Mouse (Mus musculus) T-helper 2 cell (primary cell): ENCODE data around the gene Npr2.

Experiments used
- in situ Hi-C: fragments of 300-600 bp; cut with MboI, MseI; formaldehyde crosslinking; loops from one replicate; pipeline ENCODE4 v1.15.1; 2025; ENCODE audit warnings: high pct_unique_total_duplicates

Gene Npr2

DNA sequence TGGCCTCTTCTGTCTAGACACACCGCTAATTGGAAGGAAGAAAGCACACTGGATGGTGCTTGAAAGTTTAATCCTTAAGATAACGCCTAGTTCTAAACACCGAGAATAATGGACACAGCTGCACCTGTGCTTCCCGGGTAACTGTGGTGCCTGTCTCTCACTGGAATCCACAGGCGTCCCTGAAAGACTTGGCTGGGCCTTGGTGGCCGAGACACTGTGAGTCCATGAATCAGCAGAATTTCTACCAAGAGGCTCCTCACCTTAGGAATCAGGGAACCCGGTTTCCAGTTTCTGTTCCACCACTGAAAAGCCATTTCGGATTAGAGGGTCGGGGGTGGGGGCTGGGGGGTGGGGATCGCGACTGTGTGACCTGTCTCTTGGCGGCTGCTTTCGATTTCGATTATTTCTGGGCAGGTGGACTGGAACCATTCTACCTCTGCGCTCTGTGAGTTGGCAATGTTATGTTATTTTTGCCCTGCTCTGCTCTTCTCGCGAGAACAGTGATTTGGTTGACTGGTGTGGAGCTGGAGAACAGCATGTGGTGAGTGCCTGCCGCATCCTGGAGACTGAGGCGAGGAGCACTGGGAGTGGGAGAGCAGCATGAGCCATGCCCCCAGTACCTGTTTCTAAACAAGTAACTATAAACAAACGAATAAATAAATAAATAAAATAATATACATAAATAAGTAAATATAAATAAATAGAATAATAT, 2.5 kb upstream of the Npr2 start:
- in situ Hi-C loops = no loop called here

GRCm38 (mm10) chr4:43630030-43630581, 1.6 kb upstream of the Npr2 start:
- in situ Hi-C loops = loop anchor here (5.0 to 10.0 kb wide), 2 partner anchors 77 to 195 kb away; partner anchors contain the start of gene Olfr156

DNA sequence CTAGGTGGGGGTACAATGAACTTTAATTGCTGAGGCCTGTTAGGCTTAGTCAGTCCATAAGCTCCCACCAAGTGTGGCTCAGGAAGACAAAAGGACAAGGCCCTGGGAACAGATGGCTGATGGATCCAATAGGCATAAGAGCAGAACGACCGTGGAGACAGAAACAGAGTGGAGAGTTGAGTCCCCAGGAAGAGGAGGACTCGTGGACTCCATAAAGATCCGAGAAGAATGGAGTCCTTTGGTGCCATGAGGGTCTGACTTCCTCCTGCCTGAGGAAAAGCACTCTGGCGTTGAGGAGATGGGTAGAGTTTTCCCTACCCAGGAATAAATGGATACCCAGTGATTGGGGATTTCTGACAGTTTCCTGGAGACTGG, 1.1 kb upstream of the Npr2 start:
- in situ Hi-C loops = loop anchor here (5.0 to 10.0 kb wide), 2 partner anchors 77 to 194 kb away; partner anchors contain the start of gene Olfr156

- in situ Hi-C loops = loop anchor here (5.0 to 10.0 kb wide), 2 partner anchors 75 to 193 kb away; partner anchors contain the start of gene Olfr156
Measured at GRCm38 (mm10) chr4:43631956-43632920, 503 bp downstream of the Npr2 start.

DNA sequence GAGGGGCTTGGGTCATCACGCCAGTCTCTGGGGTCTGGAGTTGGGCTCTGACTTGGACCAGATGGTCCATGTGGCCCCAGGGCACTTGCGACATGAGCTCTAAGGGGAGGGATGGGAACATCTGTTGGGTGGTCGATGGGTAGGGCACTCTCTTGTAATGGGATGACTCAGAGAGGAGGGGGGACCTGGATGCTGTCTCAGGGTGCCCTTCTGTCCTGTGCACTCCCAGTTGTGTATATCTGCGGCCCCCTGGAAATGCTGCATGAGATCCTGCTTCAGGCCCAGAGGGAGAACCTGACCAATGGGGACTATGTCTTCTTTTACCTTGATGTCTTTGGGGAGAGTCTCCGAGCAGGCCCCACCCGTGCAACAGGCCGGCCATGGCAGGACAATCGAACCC, 1.6 kb downstream of the Npr2 start:
- in situ Hi-C loops = loop anchor here (5.0 to 10.0 kb wide), 2 partner anchors 74 to 192 kb away; partner anchors contain the start of gene Olfr156

GRCm38 (mm10) chr4:43633736-43634135, 2.0 kb downstream of the Npr2 start:
- in situ Hi-C loops = loop anchor here (5.0 to 10.0 kb wide), 2 partner anchors 74 to 191 kb away; partner anchors contain the start of gene Olfr156

- in situ Hi-C loops = loop anchor here (5.0 to 10.0 kb wide), 2 partner anchors 73 to 190 kb away; partner anchors contain the start of gene Olfr156
Measured at GRCm38 (mm10) chr4:43634621-43635374, 3.1 kb downstream of the Npr2 start.

GRCm38 (mm10) chr4:43636751-43637150, 5.0 kb downstream of the Npr2 start:
- in situ Hi-C loops = loop anchor here (10.0 kb wide), 1 partner anchor 188 kb away; the partner anchor contains the start of gene Olfr156

GRCm38 (mm10) chr4:43640076-43640475, 8.3 kb downstream of the Npr2 start:
- in situ Hi-C loops = no loop called here

GRCm38 (mm10) chr4:43640491-43640890, 8.8 kb downstream of the Npr2 start:
- in situ Hi-C loops = no loop called here

GRCm38 (mm10) chr4:43649783-43650182, 18.0 kb downstream of the Npr2 start:
- in situ Hi-C loops = no loop called here

- in situ Hi-C loops = no loop called here
Measured at GRCm38 (mm10) chr4:43652726-43653125, 21.0 kb downstream of the Npr2 start.

DNA sequence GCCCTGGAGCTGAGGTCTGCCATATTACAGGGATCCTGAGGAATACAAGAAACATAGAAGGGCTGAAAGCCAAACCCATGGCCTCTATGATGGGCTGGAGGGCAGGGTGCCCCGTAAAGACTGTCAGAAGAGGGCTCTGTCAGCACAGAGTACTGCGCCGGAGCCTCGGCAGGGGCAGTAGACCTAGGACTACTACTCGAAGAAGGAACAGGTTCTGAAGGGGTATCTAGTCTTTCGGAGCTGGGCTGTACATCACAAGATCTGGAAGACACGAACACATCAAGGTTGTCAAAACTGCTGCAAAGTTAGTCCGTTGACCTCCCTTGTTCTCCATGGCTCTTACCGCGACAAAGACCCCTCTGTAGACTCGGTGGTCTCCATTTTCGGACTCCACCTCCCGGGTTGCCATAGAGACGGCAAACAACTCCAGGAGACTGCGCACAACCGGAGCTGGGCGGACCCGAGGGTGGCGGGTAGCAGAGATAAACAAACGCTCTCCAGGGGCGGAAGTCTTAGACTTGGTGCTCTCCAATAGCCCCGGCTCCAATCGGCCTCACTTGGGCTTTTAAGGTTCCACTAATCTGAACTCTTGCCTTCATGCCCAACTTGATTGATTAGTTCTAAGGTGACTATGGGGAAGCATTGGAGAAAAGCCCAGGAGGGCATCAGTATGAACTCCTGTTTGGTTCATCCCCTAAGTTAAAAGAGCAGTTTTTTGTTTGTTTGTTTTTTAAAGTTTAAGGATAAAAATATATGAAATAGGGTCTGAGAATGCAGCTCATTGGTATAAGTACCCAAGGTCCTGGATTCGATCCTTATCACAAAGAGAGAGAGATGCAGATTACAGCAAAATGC, 21.7 kb downstream of the Npr2 start, which contains the start of gene Spag8:
Gene Spag8 (minus strand): TSS at position 434 of the 855 bp plus-strand sequence.
- in situ Hi-C loops = no loop called here

DNA sequence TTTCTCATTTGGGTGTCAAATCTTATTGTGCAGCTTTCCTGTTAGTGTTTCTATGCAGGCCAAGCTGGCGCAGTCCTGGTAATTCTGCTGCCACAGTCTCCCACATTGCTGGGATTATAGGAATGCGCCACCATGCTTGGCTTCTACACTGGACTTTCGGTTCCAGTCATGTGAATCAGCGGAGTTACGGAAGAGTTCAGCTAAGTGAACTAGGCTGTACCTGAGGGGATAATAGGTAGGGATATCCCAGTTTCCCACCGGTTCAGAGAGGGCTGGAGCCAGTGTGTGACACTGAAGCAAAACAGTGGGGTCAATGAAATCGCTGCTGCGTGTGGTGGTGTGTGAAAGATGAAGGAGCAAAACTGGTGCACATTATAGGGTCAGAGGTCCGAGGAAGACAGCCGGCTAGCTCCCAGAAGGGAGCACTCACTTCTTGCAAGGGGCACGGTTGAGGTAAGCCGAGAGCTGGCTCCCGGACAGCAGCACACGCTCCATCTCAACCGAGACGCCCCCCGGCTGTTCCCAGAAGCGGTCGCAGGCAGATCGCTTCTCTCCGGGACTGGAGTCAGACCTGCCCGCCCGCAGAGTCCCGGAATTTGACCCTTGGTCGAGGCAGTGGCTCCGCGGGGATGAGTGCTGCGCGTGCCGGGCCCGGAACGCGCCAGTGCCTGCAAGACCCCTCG, 24.1 kb downstream of the Npr2 start:
- in situ Hi-C loops = loop anchor here (5.0 kb wide), 1 partner anchor 78 kb away; the partner anchor contains the start of genes Gba2 and Rgp1

DNA sequence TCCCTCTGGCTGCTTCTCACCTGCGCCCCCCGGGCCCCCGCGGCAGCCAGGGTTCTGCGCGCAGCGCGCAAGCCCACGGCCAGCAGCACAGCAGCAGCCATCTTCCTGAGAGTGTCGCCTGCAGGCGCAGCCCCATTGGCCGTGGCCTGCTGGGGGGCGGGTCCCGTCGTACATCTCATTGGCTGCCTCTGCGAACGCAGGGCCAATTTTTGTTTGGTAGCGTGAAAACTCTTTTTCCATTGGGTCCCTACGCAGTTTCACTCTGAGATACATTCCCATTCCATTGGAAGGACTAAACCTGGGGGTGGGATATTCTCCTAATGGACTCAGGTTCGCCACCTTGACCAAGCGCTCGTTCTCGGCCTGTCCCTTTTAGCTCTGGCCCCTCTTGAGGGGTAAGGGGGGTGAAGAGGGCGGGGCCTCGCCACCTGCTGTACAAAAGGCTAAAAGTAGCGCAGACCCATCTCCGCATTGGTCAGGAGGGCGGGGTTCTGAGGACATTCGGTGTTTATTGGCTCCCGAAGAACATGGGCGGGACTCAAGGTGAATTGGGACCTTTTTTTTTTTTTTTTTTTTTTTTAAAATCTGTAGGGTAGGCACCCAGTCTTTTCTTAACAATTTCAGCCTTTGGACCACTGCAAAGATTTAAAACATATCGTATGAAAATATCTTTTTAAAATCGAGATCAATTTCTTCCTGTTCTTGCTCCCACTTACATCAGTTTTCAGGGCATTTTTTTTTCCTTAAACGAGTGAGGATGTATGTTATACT, 24.8 kb downstream of the Npr2 start, which contains the start of gene Hint2:
Gene Hint2 (minus strand): TSS at position 128 of the 771 bp plus-strand sequence.
- in situ Hi-C loops = loop anchor here (5.0 kb wide), 1 partner anchor 79 kb away; the partner anchor contains the start of genes Gba2 and Rgp1

GRCm38 (mm10) chr4:43657146-43657545, 25.4 kb downstream of the Npr2 start:
- in situ Hi-C loops = loop anchor here (5.0 kb wide), 1 partner anchor 80 kb away; the partner anchor contains the start of genes Gba2 and Rgp1

DNA sequence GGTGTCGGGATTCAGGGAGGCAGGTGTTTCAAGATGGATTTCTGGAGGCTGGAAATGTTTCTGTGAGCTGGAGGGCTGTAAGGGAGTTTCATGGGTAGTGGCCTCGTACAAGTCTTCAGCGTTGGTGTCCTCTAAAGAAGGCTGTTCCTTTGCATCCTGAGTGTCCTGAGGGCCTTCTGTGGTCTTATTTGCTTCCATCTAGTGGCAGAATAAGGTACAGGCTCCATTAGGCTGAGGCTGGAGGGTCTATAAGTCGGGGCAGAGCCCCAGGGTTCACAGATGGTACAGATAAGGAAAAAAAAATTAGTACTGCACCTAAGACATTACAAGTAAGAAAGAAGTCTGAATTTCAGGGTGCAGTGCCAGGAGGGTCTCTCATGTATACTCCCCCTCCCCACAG, 34.7 kb downstream of the Npr2 start:
- in situ Hi-C loops = no loop called here

DNA sequence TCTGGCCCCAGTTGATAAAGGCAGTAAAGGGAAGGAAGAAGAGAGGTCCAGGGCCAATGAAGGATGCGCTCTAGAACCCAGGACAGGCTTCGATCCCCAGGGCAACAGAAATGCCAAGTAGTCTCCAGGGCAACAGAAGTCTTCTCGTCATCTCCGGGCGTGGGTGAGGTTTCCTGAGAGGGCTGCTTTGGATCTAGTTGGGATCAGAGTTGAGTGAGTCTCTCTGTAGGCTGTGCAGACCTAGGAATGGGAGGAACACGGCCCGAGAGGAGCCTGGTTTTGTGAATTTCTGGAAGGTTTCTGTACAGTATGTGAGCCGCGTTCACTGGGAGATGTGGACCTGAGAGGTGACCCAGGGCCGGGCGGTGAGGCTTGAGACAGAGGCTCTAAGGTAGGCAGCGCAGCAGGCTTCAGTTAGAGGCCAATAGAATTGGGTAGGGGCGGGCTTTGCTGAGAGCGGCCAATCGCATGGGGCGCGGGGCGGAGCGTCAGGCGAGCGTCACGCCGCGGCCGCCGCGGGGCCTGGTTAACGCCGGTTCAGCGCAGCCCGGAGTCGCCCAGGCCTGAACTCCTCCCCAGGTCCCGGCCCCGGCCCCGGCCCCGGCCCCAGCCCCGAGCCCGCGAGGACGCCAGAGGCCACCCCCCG, 37.2 kb downstream of the Npr2 start, which contains the start of the genes Tmem8b and Fam221b:
Gene Tmem8b (plus strand): TSS at position 190 of the 646 bp plus-strand sequence.
Gene Fam221b (minus strand): TSS at position 364 of the 646 bp plus-strand sequence.
- in situ Hi-C loops = no loop called here
